Mouse (Mus musculus) bone marrow, adult 2 months (tissue): ENCODE data around the gene Traf3ip3. TPM values are rescaled to one million over a fixed set of nuclear protein-coding genes. Genes with fewer than 3 reads are reported as not detected.

ENCODE experiments used
- H3K27ac ChIP-seq: fragments of 200-500 bp; 2 replicates; pipeline ENCODE4 v1.5.1; 2012; ENCODE audit warnings: low read depth, mild to moderate bottlenecking, control low read depth, inconsistent platforms, low read length; ENCODE audit not compliant: control insufficient read depth, poor library complexity, insufficient read depth
- H3K4me1 ChIP-seq: fragments of 200-500 bp; 2 replicates; pipeline ENCODE4 v1.6.1; 2011; ENCODE audit warnings: low read length; ENCODE audit not compliant: control insufficient read depth, insufficient read depth
- H3K4me3 ChIP-seq: fragments of 200-500 bp; replicated peaks from 2 replicates; pipeline ENCODE3; 2011; ENCODE audit warnings: mild to moderate bottlenecking, low read depth, low read length, control low read depth; ENCODE audit not compliant: control insufficient read depth
- CTCF ChIP-seq: fragments of 200-500 bp; IDR thresholded peaks from 2 replicates; pipeline ENCODE4 v1.5.1; 2011; ENCODE audit warnings: low read length, control low read depth; ENCODE audit not compliant: control insufficient read depth, insufficient read depth
- POLR2A ChIP-seq: fragments of 200-500 bp; IDR thresholded peaks from 2 replicates; pipeline ENCODE4 v1.6.1; 2011; ENCODE audit warnings: low read depth, mild to moderate bottlenecking, control low read depth, low read length, borderline replicate concordance; ENCODE audit not compliant: control insufficient read depth
- WGBS: fragments of 180-500 bp; shearing (Covaris S2); methylation state at CpG from one replicate; pipeline ENCODE4 v1.1.7; 2018; 5-methylcytosine and 5-hydroxymethylcytosine counted together
- polyA plus RNA-seq: library from polyadenylated mRNA; stranded (reverse); fragments of >200 nt; gene quantifications from 2 replicates; pipeline ENCODE4 v1.2.4, GENCODE M21; 2011; ENCODE audit warnings: low replicate concordance; ENCODE audit not compliant: missing spikeins, insufficient read depth, insufficient read length

Gene Traf3ip3
- polyA plus RNA-seq, 1 experiment: 119 TPM

GRCm38 (mm10) chr1:193200640-193201382 is 692 bp downstream of the Traf3ip3 start:
- WGBS: 1% methylated on average over 8 of the region's 8 CpGs
- Histone ChIP-seq H3K27ac (peak overlapping the region; percentile 95), H3K4me3 (peak overlapping the region; percentile 83), H3K4me1 (peaks cover 2% of the 10 kb centered on the region; the same call in 1 of the 2 replicates)
- TF ChIP-seq POLR2A (no peak), CTCF (no peak)

DNA sequence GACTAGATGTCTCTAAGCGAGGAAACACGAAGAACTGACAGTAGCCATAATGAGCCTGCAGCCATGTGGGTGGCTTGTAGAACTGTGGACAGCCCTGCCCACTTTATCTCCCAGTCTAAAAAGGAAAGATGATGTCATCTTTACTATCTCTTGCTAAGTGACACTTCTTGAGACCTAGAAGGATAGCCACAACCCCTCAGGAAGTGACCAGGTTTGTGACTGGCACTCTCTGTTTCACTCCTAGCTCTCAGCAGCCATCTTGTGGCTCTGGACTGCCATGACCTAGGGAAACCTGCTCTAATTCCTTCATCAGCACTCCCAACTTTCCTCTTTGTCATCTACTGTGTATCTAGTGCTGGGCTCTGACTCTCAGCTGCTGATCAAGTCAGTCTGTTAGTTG is 3.2 kb downstream of the Traf3ip3 start:
- no peak overlapping the region for H3K27ac ChIP-seq
- no peak overlapping the region for H3K4me3 ChIP-seq
- WGBS: 74% methylated on average over 2 of the region's 2 CpGs
- TF ChIP-seq CTCF (no peak), POLR2A (no peak)
- H3K4me1 ChIP-seq: peaks cover 2% of the 10 kb centered on the region; the same call in 1 of the 2 replicates

DNA sequence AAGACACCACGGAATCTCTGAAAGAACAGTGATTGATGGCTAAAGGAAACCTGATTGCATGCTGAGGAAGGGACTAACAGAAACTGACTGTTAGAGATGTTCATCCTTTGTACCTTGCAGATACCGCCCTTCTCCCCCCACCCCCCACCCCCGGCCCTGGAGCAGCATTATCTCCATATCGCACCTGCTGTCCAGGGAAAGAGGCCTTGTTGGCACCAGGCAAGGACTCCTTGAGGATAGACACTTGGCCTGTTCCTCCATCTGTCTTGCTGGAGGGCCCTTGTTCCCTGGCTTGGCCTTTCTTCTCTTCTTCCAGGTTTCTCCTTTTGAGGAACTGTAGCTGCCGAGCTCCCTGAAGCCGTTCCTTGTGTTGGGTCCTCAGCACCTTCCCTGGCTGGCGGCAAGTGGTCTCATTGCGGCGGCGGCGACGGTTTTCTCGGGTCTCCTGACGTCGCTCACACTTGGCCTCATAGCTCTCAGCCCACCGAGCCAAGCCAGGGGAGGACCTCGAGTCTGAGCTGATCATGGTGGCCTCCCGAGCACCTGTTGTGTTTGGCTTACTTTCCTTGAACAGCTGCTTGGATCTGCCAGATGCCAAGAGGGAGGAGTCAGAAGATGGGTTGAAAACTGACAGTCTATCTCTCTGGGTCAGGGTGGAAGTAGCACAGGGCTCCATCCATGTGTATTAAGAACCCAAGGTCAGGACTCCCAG is 3.9 kb downstream of the Traf3ip3 start:
- H3K27ac ChIP-seq: no peak overlapping the region
- no peak overlapping the region for H3K4me3 ChIP-seq
- peaks cover 2% of the 10 kb centered on the region; the same call in 1 of the 2 replicates for H3K4me1 ChIP-seq
- TF ChIP-seq CTCF (no peak), POLR2A (no peak)
- WGBS: 84% methylated on average over 18 of the region's 18 CpGs

GRCm38 (mm10) chr1:193195169-193195810 is 6.2 kb downstream of the Traf3ip3 start:
- Histone ChIP-seq H3K4me3 (no peak overlapping the region), H3K4me1 (no peaks in the 10 kb centered on the region; the same call in 1 of the 2 replicates), H3K27ac (no peak overlapping the region)
- 77% methylated on average over 3 of the region's 3 CpGs for WGBS
- no peak for TF ChIP-seq POLR2A
- TF ChIP-seq CTCF: no peak

DNA sequence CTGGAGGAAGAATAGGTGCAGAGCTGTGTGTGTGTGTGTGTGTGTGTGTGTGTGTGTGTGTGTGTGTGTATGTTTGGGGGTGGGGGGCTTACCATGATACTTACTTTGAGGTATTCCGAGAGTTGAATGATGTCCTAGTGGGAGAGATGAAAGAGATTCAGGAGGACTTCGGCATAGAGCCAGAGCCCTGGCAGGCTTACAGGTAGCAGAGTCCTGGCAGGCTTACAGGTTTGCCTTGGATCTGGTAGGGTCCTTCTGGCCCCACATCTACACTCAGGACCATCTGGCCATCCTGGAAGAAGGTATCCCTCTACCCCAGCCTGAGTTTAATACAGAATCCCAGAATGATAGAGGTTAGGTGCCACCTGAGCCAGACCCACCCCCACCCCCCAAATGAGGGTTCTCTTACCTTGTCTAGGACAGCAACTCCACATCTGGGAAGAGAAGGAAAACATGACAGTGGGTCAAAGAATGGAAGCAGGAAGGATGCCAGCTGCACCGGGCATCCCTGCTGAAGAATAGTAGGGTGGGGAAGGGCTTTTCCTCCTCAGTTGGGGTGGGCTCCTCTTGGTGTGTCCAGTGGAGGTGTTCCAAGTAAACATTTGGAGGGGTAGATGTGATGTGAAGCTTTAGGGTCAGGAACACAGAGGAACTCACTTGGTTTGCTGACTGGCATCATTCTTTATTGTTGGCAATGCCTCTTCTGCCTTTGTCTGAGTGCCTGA is 6.9 kb downstream of the Traf3ip3 start:
- peaks cover 2% of the 10 kb centered on the region; the same call in 1 of the 2 replicates for H3K4me1 ChIP-seq
- H3K4me3 ChIP-seq: no peak overlapping the region
- no peak overlapping the region for H3K27ac ChIP-seq
- WGBS: 85% methylated on average over 3 of the region's 3 CpGs
- TF ChIP-seq POLR2A (no peak), CTCF (no peak)

- 19% methylated on average over 7 of the region's 7 CpGs for WGBS
- peaks cover 2% of the 10 kb centered on the region; the same call in 1 of the 2 replicates for H3K4me1 ChIP-seq
Measured at GRCm38 (mm10) chr1:193191675-193192283, 9.7 kb downstream of the Traf3ip3 start.

GRCm38 (mm10) chr1:193189771-193190170 is 11.7 kb downstream of the Traf3ip3 start:
- no peak for TF ChIP-seq CTCF
- no peak for TF ChIP-seq POLR2A
- Histone ChIP-seq H3K4me3 (no peak overlapping the region), H3K4me1 (peaks cover 2% of the 10 kb centered on the region; the same call in 1 of the 2 replicates), H3K27ac (peak overlapping the region; percentile 51)
- WGBS: 32% methylated on average over 3 of the region's 3 CpGs

More at GRCm38 (mm10) chr1:193191675-193192283, 9.7 kb downstream of the Traf3ip3 start:
- Histone ChIP-seq H3K27ac (peak overlapping the region; percentile 31), H3K4me3 (no peak overlapping the region)
- TF ChIP-seq CTCF (no peak), POLR2A (no peak)
